Mouse (Mus musculus) olfactory bulb, adult 2 months (tissue): ENCODE data around the gene Sgk2.

Experiments
- CTCF ChIP-seq: fragments of 200-500 bp; IDR thresholded peaks from 2 replicates; pipeline ENCODE4 v1.5.1; 2012; ENCODE audit warnings: low read depth, mild to moderate bottlenecking, low read length, moderate library complexity; ENCODE audit not compliant: insufficient read depth
- POLR2A ChIP-seq: fragments of 200-500 bp; IDR thresholded peaks from 2 replicates; pipeline ENCODE4 v1.6.1; 2012; ENCODE audit warnings: mild to moderate bottlenecking, low read depth, low read length, moderate library complexity; ENCODE audit not compliant: insufficient read depth

DNA sequence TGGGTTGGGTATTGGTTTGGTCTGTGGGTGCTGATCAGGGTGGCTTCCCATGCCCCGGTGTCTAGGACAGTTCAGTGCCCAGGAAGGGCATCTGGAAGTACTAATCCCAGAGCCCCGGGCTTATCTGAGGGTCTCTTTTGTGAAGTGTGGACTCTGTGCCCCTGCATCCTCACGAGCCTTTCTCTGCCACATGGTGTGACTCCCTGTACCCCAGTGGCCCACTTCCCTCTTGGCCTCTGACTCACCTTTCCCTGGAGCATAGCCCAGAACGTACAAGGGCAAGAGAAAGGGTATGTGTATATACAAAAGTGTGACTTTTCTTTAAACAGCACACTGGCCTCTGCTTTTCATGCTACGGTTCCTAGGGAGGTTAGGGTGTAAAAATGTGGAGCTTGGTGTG, 68.6 kb downstream of the Sgk2 start:
- TF ChIP-seq CTCF (no peak), POLR2A (no peak)
